Mouse (Mus musculus): ENCODE results near the gene Gpalpp1.

GRCm38 (mm10) chr14:76118963-76119362, 8.4 kb upstream of the Gpalpp1 start:
- TF ChIP-seq ETS1 (conservative IDR thresholded peaks at IDR 0.05; ENCODE audit: low read depth, low read length) (no peak), EP300 (IDR thresholded peaks at IDR 0.05; ENCODE audit: low read length) (no peak), MAZ (IDR thresholded peaks at IDR 0.05; ENCODE audit: low read depth, low read length) (no peak), JUND (conservative IDR thresholded peaks at IDR 0.05; ENCODE audit: low read depth, low read length) (no peak), CTCF (conservative IDR thresholded peaks at IDR 0.05 in 1 of 2, IDR thresholded peaks at IDR 0.05 in 1 of 2; ENCODE audit: low read depth in 2 of 2, low read length in 2 of 2) (peak in 1 of 2 experiments; percentile 50; a peak in 2 of 4 replicates), ELF1 (IDR thresholded peaks at IDR 0.05; ENCODE audit: low read depth, low read length) (no peak), POLR2A (IDR thresholded peaks at IDR 0.05; ENCODE audit: low read depth, low read length) (no peak), ZKSCAN1 (IDR thresholded peaks at IDR 0.05; ENCODE audit: borderline replicate concordance, low read depth, low read length) (no peak), SMC3 (IDR thresholded peaks at IDR 0.05; ENCODE audit: low read depth, low read length) (peak; percentile 25)
